Mouse (Mus musculus) frontal cortex, adult (tissue): ENCODE results near the gene Grem2.

ENCODE experiments used
- ATAC-seq: cut with Nextera tagmentation; 2 replicates; pipeline ENCODE4 v1.9.2; 2017; ENCODE audit warnings: mild to moderate bottlenecking, moderate library complexity, mixed read lengths; ENCODE audit not compliant: low TSS enrichment

Grem2 gene

DNA sequence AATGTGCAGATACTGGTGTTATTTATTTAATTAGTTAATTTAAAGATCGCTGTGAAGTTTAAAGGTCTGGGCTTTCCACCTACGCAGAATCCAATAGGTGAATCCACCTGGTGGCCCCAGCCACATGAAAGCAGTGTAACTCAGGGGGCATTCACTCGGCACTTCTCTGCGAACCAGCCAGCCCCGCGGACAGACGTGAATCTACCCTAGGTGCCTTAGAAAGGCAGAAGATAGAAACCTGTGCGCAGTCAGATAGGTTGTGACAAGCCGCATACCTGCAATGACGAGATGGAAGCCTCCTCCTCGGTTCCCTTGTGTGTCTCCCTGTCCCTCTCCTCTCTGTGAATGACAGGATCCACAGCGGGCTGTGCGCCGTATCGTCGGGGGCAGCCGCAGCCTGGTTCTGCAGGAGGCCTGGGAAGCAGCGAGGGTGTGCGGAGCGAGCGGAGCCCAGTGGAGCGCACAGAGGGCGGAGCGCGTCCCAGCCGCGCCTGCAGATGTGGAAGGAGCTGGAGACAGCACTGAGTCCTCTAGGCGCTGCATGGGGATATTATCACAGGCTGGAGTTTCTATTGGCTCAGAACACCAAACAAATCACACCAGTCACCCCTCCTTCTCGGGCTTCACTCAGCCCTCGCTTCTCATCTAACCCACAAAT lies at the start of gene Grem2:
Grem2 (minus strand) TSS at position 522 of the 658 bp plus-strand sequence.
- ATAC-seq: peak; percentile 99

DNA sequence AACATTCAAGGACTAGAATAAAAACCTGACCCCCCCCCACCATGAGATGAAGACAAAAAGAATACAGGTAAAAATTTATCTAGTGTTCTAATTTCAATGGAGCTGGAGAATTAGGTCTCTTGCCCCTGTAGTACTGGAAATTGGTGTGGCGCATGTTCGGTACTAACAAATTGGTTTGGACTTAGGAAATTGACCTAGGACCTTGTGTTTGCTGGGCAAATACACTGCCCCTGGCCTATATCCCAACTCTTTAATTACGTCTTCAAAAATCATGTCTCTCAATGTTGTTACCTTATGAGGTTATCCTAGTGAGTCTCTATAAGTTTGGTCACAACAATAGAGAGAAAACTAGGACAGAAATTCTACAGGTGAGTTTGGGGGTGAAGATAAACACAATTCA lies 38.2 kb upstream of the Grem2 start:
- ATAC-seq: no peak

DNA sequence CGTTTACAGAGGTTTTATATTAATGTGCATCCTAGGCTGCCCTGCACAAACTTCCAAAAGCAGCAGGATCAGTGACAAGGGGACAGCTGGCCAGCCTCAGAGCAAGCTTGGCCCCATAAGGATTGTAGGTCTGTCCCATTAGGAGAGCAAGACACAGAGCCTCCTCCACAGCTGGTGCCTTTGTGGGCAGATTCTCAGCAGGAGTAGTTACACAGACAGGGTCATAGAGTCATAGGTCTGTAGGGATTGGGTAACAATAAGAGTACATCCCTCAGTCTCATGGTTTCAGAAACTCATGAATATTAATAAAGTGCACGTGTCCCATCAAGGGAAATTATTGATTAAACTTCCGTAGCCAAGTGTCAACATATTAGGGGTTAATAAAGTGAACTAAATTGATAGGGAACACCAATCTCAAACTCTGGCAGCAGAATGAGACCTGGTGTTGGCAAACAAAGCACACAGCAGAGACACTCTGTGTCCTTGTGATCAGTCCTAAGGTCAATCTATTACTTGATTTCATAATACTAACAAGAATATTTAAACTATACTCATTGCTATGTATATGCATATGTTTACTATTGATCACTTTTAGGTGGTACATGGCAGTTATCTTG lies 9.5 kb upstream of the Grem2 start:
- no peak for ATAC-seq

DNA sequence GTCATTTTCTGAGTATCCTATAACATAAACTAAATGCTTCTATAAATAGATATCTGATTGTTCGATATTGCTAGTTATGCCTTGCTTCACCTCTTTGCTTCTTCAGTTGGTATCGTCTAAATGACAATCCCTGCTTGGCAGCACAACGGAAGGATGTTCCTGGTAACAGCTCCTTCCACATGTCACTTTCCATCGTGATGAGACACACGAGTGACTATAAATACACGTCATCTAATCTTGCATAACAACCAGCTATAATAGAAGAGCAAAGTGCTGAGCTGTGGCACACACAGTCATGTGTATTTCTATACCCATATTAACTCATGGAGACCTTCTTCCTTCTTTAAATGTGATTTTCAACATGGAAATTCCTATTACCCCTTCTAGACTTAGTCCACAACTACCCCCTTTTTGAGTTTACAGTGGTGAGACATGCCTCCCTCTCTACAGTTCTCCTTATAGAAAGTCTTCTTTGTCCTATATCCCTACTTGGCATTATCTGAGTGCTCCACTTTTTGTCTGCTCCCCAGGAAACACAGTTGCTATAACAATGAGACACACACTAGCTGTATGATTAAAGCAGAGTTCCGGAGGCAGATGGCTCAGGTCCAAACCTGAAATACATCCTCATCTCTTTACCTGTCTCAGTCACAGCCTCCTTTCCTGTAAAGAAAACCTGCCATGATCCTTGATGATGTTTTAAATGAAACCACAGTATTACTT lies 8.0 kb upstream of the Grem2 start:
- peak; percentile 59 for ATAC-seq

DNA sequence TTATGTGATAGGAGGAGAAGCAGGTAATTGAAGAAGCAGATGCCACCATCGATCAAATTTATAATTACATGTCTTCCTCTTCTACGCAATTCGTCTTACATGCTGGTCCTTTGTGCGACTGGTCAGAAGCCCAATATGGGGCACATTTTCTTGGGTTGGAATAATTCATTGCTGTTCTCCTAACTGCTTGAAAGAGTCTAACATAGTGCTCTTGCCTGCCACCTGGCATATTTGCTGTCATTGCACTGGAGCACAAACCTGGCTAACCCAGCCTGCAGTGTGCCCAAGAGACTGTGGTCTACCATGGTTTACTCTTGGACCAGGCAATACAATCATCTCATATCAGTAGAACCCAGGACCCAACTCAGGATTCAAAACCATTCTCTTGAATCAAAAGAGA lies 2.7 kb downstream of the Grem2 start:
- no peak for ATAC-seq

DNA sequence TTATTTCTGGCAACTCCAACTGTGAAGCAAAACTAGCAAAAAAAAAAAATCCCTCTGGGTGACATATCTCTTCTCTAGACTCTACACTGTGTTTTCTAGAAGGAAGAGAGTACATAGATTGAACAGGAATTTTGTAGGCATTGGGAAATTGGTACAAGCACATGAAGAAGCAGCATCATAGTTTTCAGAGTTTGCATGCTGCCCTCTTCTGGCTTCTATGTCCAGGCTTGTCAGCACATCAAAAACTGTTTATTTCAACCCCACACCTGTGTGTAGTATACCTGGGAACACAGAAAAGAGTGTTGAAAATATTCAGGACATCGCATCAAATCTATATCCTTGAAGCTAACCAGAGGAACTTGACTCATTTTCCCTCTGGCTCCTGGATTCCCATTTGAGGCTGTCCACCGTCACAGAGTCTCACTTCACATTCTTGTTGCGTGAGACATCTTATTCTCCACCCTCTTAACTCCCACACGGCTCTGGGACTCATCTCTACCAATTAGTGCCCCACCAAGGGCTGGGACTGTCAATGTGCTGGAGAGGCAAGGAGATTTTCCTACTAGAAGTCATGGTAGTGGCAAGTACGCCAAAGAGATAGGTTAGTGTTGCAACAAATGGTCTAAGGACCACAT lies 3.3 kb downstream of the Grem2 start:
- 0 out of 2 replicates have a peak, but pooled peaks have one; percentile 28 for ATAC-seq

DNA sequence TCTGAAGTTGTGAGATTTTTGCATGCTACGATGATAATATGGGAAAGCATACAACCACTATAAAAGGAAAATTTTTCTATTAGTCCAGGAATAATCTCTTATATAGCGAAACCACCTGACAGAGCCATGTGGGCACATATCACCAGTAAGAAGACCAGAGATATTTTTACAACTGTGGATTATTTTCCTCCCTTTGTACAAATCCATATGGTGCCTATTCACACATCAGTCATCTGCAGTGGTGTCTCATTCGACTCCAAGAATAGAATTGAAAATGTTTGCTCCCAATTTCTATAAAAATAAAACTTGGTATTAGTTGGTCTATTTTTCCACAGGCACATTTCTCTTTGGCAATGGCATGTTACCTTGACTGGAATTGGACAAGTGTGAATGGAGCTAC lies 11.8 kb downstream of the Grem2 start:
- ATAC-seq: peak; percentile 67

DNA sequence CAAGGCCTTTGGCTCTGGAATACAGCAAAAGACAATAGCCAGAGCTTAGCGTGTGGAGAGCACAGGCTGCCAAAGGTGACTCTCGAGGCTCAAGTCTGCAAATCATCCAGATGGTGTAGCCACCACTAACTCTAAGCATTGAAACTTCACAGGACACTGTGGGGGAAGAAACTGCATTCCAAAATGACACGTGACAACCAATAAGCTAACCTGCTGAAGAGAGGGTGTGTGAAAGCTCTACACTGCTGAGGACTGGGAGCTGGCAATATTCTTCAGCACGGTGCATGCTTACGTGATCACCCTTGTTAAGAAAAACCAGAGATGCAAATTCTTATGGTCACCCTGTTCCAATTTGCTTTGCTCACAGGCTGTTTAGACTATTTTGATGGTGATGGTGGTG lies 13.4 kb downstream of the Grem2 start:
- ATAC-seq: no peak

DNA sequence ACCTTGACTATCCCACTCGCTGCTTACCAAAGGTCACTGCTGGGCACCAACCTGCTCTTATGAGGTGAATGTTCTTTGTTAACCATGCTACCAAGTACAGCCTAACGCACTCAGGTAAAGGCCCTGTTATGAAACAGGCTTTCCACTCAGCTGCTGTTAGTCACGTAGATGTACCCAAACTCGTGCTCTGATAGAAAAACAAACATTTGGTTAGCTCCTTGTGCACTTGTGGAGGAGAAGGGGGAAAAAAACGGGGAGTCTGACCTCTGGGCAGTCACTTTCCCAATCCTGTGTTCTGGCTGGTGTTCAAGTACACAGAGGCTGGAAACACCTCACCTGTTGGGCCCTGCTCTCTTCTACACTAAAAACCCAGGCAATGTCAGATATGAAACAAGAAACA lies 14.0 kb downstream of the Grem2 start:
- ATAC-seq: no peak

DNA sequence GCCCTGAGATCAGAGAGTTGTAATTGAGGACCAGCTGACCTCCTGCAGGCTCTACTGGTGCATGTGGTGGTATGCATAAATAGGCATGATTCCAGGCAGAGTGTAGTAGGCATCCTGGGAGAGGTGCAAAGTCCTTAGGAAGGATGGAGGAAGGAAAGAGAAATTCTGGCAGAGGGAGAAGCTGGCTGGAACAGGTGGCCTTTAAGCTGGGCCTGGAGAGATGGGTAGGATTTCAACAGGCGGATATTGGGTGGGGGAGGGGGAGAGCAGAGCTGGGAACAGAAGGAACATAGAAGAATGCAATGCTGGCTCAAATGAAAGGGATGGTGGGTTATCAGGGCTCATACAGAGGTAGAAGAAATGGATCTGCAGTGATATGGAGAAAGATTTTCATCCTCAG lies 18.9 kb downstream of the Grem2 start:
- no peak for ATAC-seq

DNA sequence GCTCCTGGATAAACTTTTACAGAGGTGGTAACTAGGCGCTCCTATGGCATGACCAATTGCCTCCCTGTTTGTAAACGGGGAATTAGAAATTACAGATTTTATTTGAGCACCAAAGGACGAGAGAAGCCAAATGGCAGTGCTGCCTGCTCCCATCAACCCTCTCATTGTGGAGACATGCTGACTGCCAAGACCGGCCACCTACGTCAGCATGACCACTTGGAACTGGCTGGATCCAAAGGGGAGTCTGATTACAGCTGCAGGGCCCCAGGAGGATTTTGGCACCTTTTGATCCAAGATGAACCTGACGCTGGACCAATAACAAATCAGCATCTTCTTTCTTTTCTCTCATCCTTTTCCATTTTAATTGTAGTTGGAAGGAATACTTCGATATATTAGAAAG lies 29.1 kb downstream of the Grem2 start:
- no peak for ATAC-seq

DNA sequence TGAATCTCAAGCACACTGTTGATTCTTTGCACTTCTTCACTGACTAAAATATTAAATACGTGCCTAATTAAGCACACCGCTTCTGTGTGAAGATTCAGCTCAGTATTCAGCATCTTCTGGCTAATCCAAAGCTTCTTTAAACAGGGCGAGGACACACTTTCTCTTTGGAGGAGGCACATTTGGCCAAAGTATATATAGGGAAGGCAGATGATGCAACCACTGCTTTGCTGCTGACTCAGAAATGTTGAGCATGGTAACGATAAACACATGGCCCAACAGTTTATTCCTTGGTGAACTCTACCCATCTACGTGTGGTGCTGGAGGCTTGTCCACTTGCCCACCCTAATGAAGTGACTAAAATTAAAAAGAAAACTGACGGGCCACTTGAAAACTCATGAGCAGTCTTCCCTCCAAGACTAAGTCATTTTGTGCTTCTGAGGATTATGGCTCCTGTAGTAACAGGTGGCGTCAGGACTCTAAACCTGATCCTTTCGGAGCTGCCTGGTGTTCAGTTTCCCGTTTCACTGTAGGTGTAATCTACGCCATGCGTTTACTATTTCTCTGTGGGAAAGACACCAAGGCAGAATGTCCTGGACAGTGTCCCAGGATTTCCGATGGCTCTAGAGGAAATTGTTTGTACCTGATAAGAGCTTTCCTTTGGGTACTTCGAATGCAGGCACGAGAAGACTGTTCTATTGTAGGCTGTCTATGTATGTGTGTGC lies 32.8 kb downstream of the Grem2 start:
- 0 out of 2 replicates have a peak, but pooled peaks have one; percentile 52 for ATAC-seq

DNA sequence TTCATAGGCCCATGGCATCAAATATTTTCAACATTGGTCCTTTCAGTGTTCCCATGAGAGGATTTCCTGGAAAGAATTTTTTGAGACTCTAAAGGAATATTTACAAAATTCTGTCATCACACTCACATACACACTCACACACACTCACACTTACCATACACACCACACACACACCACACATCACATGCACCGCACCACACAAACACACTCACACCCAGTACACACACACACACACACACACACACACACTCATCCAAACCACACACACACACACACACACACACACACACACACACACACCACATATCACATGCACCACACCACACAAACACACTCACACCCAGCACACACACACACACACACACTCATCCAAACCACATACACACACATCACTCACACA lies 33.5 kb downstream of the Grem2 start:
- ATAC-seq: no peak

DNA sequence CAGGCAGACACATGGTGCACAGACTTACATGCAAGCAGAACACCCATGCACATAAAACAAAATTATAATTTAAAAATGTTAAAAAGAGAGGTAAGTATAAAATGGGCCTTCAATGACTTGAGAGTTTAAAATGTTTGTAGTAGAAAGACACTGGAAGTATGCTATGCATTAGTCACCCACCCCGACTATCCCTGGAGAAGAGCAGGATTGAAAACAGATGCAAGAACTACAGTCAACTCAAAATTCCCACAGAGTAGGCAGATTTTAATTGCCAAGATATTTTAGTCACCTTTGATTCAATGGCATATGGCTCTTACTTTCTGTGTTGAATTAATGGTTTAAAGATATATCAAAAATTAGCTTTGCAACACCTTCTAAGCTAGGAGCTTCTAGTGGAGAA lies 39.1 kb downstream of the Grem2 start:
- ATAC-seq: peak; percentile 67; the same call in 1 of the 2 replicates

DNA sequence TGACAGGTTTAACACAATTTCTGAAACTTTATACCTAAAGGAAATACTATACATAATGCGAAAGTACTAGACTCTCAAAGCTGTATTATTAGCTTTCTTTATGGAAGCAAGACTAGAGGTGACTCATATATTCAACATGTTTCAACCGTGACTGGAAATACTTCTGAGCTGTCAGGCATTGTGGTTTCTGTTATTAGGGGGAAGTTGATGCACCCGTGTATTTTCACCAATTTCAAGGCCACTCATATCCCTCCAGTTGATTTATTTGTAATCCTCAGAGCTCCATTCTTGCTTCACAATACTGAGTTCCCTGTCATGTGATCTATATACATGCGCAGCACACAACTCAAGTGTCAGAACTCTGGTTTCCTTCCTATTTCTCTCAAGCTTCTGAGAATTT lies 46.4 kb downstream of the Grem2 start:
- ATAC-seq: no peak

DNA sequence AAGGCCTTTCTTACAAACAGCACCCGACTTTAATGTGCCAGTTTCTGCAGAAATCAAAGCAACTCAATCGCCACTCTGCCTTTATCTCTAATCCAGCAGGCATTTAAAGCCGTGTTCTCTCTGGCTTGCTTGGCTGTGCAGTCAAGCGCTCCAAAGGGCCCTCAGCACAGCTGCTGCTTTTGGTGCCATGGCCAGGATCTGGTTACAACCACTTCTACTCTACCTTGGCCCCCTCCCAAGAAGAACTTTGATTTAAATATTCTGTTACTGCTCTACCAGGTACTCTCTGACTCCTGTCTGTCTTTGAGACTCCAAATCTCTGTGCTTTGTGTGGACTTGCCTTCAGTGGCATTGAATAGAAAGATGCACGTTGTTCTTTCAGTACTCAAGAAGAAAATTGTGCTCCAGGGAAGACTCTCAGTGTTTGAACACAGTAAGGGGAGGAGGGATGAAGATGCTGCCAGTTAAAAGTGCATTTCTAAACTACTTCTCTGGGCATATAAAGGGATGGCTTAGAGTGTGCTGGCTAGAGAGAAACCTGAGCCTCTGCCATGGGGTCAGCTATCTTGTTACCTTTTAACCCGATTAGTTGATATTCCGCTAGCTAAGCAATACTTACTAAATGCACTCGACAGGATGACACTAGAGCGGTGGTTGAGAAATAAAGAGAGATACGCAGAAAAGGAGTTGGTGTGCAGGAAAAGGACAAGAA lies 61.1 kb downstream of the Grem2 start:
- ATAC-seq: no peak

DNA sequence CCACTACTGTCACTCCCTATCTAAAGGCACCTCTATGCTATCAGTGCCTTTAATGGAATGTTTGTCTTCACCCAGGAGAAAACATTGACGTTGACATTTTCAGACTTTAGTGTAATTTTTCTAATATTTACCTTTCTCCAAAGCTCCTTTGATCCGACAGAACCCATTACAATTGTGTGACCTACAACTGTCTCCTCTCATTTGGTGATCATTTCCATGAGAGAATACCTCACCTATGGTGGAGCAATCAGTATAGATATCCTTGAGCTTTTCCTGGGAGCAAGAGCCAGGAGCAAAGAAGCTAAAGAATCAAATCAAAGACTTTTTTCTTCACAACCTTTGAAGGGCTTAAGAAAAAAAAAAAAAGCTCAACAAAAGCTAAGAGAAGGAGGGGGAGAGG lies 65.4 kb downstream of the Grem2 start:
- no peak for ATAC-seq

DNA sequence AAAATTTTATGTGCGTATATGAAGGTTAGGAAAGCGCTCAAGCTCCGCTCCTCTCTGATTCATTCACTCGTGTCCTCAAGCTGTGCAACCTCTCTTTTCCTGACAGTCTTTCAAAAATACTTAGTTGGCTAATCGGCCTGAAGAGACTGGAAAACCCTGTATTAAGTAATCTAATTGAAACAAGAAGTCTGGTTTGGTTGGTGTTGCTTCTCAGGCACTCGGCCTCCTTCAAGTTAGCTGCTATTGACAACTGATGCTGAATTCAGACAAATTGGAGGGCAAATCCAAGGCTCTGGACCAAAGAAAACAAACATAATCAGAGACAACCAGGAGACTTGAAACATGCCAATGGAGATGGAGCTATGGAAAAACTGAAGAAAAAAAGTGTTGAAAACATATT lies 76.8 kb downstream of the Grem2 start:
- no peak for ATAC-seq

DNA sequence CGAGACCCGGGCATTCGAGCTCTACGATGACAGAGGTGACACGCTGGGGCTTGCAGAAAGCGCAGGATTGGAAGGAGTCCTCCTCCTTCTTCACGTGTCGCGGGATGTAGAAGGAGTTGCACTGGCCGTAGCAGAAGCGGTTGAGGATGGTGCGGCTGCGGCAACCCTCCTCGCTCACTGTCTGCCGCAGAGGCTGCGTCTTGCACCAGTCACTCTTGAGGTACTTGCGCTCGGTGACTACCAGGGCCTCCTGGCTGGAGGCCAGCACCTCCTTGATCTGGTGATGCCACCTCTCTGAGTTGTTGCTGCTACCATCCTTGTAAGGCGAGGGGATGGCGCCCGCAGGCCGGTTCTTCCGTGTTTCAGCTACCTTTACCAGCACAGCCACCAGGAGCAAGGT lies 84.8 kb downstream of the Grem2 start:
- ATAC-seq: no peak

DNA sequence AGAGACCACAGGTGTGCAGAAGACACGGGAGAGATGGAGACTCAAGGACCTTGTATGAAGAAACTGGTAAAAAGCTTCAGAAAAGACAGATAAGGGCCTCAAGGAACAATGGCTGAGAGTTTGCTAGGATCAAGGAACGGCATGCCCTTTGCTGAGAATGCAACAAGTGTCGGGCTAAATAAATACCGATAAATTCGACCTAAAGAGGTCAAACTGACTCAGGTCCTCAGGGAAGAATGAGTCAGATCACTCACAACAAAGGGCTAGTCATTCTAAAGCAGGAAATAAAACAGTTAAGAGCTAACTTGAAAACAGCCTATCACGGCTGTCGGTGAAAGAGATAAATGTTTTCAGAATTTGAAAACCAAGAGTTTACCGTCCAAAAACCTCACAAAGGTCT lies 95.1 kb downstream of the Grem2 start:
- no peak for ATAC-seq

DNA sequence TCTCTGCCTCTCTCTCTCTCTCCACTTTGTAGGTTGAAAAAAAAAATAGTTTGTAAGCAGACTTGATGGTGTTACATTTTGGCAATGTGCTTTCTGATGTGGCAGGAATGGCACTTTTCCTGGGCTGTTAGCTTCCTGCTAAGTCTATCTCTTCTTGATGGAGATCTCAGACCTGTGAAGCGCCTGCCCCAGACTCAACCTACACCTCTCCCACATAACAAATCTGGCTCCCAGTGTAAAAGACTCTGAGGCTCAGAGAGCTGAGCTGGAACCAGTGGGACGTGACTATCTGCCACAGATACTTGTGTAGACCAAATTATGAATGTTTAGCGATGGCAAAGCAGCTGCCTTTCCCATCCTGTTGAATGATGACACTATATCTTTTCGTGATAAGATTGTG lies 109.8 kb downstream of the Grem2 start:
- ATAC-seq: peak; percentile 99
